Mouse (Mus musculus): Measurements from ENCODE around the gene Sec24c.
A peak's percentile ranks its signal among the peaks of the same experiment; 100 is the strongest.
"Not testable (repeated sequence)": the region's sequence is repeated elsewhere in the genome, so short reads cannot be mapped to it uniquely, and the experiment has no call there.

The Sec24c gene

DNA sequence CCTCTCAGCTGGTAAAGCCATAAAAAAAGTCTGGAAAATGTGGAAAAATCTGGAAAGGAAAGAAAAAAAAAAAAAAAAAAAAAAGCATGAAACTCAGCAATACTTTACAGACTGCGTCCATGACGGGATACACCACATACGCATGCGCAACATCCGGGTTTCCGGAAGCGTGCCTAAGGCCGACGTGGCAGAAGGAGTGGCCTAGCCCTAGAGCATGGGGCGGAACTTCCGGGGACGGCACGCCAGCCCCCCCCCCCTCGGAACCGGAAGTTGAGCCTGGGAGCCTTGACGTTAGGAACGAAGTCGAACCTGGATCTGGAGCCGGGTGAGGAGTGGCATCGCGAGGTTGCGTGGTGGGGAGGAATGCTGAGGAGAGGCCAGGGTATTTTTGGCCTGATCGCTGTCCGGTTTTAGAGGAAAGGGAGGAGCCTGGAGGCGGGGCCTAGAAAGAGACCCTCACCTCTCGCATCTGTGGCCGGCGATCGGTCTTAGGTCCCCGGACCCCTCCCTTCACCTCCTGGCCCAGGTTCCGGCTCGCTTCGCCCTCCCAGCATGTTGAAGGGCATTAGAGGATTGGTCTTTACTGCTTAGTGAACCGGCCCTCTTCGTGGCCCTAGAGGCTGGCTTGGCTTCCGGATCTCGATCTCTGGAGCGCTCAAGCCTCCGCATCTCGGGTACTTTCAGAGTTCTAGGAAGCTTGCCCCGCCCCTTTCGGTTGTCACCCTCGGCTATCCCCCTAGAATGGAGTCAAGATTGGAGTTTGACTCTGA lies at the start of gene Sec24c:
Gene Sec24c, plus strand, starts transcription at position 245 of the 770 bp plus-strand sequence.
- peak; percentile 94 for DNase-seq (ENCODE audit: low spot score)

DNA sequence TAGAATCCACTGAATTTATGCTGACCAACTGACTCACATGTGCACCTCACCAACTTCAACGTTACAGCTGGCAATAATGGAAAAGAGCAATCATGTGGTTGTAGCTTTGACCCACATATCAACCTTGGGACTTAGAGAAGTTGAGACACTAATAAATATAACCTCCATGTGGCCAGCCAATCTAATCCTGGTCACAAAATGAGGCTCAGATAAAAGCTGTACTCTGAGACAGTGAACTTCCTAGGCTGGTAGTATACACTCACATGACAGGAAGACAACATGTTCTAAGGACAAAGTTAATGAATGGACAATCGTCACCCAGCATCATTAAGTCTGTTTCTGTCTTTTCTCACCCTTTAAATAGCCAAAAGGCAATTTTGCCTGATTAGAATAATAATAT lies 47.7 kb upstream of the Sec24c start:
- DNase-seq (ENCODE audit: low spot score), result no peak

DNA sequence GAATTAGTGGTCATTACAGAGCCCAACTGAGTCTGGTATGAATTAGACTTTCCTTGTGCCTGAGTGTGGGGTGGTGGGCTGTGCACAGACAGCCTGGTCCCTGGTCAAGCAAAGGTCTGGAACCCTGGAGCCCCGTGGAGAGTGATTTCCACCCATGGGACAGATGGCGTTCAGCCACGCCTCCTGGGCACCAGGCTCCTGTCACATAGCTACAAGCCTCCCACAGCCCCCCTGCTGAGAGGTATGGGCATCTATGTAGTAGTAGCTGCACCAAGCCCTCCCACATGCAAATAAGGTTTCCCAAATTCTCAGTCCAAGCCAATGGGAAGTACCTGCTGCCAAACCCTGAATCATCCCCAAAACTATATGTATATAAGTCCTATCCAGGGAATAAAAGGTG lies 47.1 kb upstream of the Sec24c start:
- DNase-seq (ENCODE audit: low spot score), result no peak

DNA sequence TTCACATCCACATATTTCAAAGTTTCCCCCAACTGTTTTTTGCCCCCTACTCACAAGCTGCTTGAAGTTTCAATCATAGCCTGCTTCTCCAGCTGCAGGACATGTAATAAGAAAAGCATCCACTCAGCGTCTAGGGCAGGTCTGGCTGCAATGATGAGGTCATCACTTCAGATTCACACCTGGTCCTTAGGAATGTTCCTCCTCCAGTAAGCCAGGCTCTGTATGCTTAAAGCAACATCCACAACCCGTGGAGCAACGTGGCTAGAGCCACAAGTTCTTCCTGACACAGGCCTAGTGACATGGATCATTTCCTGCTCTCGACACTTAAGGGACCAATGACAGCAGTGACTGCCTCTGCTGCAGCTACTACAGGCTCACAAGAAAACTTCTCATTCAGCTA lies 42.9 kb upstream of the Sec24c start:
- DNase-seq (ENCODE audit: low spot score), result no peak

DNA sequence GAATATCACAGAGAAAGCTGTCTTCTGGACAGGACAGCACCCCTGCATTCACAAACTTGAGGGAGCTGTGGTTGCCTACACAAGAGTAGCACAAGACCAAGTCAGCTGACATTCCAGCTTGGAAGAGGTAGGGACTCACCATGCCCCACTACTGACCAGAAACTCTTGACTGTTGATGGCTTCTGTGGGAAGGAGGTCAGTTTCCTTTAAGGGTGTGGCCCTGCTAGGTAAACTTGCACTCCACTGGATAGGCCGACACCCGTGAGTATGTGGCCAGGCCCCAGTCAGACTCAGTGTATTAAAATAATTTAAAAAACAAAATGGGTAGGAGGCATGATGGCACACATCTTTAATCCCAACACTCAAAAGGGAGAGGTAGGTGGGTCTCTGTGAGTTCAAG lies 38.6 kb upstream of the Sec24c start:
- DNase-seq (ENCODE audit: low spot score), result no peak

DNA sequence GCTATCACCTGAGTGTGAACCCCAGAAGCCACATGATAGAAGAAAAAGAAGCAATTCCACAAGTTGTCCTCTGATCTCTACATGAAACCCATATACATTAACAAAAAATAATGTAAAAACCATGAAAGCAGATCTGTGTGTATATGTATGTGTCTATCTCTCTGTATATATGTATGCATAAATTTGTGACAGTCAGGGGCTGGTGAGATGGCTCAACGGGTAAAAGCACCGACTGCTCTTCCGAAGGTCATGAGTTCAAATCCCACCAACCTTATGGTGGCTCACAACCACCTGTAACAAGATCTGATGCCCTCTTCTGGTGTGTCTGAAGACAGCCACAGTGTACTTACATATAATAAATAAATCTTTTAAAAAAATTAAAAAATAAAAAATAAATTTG lies 37.1 kb upstream of the Sec24c start:
- not testable (repeated sequence) for DNase-seq (ENCODE audit: low spot score)

DNA sequence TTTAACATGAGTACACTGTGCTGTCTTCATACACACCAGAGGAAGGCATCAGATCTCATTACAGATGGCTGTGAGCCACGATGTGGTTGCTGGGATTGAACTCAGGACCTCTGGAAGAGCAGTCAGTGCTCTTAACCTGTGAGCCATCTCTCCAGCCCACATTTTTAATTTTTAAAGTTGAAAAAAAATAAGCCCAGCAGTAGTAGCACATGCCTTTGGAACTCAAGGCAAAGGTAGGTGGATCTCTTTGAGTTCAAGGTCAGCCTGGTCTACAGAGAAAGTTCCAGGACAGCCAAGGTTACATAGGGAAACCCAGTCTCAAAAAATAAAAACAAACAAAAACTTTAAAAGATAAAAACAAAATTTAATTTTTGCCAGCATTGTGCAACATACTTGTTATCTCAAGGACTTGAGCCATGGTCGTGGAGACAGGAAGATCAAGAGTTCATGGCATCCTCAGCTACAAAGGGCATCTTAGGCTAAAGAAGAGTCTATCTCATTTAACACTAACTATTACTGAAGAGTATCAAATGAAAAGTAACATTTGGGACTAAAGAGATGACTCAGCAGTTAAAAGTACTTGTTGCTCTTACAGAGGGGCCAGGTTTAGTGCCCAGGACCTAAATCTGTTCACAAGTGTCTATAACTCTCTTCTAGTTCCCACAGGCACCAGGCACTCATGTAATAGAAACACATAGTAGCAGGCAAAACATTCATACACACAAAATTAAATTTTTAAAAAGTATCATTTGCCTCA lies 36.1 kb upstream of the Sec24c start:
- DNase-seq (ENCODE audit: low spot score), result no peak

DNA sequence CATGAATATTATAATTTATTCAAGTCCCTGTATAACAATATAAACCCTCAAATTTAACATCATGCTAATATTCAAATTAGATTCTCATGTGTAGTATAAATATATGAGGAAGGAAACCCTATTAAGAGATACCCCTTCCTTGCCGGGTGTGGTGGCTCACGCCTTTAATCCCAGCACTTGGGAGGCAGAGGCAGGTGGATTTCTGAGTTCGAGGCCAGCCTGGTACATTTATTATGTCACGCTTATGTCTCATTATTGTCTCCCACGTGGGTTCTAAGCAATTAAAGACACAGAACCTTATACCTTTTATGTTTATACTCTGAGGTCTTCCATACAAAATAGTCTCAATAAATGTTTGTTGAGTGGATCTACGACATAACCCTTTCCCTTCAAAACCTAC lies 35.4 kb upstream of the Sec24c start:
- no peak for DNase-seq (ENCODE audit: low spot score)

DNA sequence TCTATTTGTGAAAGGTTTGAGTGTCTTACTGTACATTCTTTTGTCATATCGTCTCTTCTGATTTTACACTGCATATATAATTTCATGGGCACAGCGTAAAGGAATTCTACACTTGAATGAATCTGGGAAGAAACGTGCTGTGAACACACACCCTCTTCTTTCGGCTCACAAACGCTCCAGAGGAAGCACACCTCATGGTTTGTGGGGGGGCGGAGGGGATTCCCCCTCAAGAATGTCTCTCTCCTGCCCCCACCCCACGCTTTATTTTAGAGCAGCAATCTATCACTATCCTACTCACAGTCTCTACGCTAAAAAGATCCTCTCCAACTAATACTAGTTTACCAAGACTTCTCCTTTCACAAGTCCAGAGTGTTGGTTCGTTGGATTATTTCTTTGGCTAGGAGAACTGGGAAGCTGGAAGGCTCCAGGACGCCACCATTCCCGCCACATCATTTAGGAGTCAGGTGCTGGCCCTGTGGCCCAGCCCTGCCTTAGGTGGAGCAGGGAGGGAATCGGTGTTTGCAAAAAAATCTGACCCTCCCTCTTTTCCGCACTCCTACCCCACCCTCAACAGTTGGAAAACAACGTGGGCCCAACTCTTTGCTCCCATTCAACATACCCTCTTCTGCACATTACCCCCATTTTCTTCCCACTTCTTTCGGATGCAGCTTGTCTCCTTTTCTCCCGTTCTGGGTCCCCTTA lies 34.0 kb upstream of the Sec24c start:
- no peak for DNase-seq (ENCODE audit: low spot score)

DNA sequence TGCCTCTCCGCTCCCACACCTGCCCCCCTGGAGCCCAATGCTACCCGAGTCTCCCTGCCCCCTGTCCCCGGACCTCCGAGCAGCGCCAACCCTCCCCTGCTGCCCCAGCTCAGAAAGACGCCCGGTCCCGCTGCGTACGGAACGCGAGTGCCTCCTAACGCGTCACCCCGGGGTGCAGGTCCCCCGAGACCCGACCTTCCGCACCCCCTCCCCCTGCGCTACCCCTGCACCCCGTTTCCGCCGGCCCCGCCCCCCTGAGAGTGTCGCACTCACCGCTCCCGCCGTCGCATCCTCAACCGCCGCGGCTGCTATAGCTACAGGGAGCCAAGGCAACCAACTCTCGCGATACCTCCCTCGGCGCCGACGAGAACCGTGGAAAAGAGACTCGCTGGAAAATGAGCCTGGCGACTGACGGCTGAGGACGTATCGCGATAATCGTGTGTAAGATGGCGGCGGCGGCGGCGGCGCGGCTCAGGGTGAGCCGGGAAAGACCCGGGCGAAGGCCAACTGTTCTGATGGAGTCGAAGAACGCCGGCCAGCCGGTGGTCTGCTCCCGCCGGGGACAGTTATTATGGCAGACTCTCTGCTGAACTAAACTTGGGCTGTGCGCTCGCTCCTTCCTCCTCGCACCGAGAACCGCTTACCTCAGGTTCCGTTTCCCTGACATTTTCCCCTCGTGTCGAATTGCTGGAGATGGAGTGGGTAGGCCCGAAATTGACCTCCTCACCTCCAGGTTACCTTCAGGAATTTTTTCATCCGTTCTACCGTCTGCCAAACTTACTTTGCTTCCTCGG lies 33.3 kb upstream of the Sec24c start, which contains the start of gene Usp54:
Gene Usp54, minus strand, starts transcription at position 420 of the 794 bp plus-strand sequence.
- DNase-seq (ENCODE audit: low spot score), result peak; percentile 98

DNA sequence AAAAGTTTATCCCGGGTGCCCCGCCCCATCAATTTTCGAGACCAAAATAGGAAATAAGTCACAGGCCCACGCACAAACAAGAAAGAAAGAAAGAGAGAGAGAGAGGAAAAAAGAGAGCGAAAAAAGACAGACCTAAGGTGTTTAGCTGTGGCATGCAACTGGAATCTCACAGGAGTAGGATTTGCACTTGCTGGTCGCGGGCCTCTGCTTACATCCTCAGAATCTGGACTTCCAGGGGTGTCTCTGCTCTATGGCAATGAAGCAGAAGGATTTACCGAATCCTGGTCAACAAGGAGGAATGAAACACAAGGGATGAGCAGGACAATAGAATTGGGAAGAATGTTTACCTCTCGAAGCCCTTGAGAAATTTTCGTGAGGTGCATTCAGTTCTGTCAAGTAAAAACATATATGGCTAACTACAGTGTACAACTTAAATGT lies 32.7 kb upstream of the Sec24c start:
- DNase-seq (ENCODE audit: low spot score), result no peak

DNA sequence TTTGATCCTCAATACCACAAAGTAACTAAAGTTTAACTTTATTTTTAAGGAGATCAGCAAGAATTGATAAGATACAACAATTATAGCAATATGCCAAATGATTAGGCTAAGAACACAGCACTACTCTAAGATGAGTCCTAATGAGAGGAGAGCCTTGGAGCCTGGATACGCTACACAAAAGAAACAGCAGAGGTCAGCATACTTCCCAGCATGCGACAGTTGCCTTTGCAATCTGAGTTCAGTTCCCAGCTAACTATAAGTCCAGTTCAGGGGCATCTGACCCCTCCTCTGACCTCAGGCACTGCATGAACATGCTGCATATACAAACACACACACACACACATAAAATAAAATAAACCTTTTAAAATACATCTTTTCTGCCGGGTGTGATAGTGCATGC lies 28.6 kb upstream of the Sec24c start:
- DNase-seq (ENCODE audit: low spot score), result no peak

DNA sequence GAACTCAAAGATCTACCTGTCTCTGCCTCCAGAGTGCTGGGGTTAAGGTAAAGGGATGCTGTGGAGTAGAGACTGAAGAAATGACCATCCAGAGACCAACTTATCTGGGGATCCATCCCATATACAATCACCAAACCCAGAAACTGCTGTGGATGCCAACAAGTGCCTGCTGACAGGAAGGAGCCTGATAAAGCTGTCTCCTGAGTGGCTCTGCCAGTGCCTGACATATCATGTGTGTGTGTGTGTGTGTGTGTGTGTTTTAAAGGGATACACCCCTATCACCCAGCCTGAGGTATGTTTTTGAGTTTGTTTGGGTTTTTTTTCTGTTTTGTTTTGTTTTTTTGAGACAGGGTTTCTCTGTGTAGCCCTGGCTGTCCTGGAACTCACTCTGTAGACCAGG lies 27.7 kb upstream of the Sec24c start:
- no peak for DNase-seq (ENCODE audit: low spot score)

DNA sequence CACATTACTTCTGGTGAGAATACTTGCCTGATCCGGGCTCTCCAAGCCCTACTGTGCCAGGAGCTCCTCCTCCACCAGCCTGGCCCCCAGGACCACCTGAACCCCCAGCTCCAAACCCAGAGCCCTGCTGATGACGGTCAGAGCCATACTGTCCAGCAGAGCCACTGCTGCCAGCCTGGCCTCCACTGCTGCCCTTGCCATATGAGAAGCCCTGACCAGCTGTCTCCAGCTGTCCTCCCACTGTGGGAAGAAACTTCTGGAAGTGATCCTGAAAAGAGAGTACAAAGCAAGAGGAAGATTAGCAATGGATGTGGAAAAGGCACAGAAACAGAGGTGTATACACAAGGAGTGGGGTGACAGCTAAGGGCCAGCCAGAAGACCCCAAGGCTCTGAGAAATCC lies 23.1 kb upstream of the Sec24c start:
- DNase-seq (ENCODE audit: low spot score), result no peak

DNA sequence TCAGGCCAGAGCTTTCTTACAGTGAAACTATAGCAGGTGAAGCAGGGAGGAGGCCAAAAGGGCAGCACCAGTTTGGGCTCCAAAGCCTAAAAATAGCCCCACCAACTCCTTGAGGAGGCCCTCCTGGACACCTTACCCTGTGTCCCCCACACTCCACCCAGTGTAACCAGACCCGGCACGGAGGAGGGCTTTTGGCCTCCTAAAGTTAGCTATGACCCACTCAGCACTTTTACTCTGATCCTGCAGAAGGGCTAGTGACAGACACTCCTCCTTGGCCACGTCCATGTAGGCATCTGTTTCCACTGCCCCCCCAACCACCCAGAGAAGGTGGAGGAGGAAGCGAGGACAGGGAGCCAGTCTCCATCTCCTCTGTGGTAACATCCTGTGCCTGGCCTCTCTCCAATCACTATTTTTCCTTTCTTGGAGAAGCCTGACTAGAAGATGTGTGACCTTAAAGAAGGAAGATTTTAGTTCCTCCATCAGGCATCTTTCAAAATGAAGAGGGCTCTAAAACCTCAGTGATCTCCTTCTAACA lies 22.3 kb upstream of the Sec24c start:
- no peak for DNase-seq (ENCODE audit: low spot score)

DNA sequence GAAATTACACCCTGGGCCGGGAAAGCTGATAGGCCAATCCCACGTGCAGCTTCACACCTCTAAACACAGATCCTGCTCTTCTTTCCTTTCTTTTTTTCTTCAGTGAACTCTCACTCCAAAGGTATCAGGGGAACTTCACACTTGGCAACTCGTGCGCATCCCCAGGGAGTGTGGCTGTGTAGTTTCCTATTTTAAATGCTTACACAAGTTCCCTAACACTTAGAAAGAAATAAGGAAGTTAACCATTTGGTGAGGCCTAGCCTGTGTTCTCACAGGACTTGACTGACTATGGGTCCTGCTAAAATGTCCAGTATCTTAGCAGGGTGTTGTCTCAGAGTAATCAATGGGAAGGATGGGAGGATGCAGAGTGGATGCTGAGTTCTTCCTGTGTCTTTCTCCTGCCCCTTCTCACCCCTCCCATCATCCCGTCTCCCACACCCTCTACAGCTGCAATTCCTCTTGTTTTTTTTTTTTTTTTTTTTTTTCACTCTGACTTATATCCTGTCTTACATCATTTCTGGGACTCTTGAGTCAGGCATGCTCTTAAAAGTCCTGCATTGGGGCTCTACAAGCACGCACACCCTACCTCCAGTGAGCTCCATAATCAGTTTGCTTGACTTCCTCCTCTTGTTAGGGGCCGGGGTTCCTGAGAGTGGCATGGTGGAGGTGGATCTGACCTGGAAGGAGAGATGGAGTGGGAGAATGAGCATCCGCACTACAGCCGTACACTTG lies 19.3 kb upstream of the Sec24c start:
- DNase-seq (ENCODE audit: low spot score), result no peak

DNA sequence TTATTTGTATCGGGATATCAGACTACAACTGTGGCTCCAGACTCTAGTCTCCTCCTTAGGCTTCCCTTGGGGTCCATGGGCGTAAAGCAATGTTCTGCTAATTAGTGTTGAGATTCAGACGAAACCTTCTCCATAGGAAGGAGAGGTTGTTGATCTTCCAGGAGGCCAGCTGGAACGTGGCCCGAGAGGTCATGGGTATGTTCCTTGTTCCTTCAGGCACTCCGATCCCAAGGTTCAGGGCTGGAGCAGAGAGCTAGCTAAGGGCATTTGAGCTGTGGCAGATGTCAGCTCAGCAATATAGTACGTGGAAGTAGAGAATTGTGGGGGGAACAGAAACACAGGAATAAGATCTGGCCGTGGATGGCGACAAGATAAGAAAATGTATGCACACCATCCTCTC lies 18.4 kb upstream of the Sec24c start:
- no peak for DNase-seq (ENCODE audit: low spot score)

DNA sequence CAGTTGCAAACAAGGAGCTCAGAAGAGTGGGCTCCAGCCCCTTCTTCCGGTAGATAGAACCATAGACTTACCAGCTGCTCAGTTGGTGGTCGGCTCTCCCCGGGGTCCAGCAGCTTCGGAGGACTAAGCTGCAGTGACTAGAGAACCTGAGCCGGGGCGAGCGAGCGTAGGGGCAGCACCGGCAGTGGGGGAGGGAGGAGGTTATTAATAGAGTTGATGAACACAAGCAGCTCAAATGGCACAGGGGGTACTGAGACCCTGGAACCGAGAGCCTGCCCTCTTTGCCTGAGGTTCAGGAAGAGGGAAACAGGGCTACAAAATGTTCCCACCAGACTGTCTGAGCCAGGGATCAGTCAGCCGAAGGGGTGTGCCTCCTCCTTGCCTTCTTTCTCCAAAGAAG lies 17.7 kb upstream of the Sec24c start, which contains the start of gene Myoz1:
Gene Myoz1, minus strand, starts transcription at position 180 of the 400 bp plus-strand sequence.
- DNase-seq (ENCODE audit: low spot score), result no peak

DNA sequence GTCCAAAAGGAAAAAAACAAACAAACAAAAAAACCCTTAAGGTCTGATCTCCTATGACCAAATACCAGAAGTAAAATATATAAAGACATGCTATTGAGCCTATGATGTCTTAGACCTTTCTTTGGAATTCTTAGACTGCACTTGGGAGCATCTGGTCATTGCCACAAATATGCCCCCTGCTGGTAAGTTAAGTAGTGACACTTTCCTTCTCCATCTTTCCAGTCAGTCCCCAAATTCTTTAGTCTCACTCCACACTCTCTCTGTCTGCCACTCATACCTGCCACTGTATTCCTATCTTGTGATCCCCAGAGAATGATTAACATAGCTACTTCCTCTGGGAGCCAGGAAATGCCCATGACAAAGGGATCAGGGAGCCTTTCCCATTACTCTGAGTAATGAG lies 15.8 kb upstream of the Sec24c start:
- peak; percentile 66 for DNase-seq (ENCODE audit: low spot score)

DNA sequence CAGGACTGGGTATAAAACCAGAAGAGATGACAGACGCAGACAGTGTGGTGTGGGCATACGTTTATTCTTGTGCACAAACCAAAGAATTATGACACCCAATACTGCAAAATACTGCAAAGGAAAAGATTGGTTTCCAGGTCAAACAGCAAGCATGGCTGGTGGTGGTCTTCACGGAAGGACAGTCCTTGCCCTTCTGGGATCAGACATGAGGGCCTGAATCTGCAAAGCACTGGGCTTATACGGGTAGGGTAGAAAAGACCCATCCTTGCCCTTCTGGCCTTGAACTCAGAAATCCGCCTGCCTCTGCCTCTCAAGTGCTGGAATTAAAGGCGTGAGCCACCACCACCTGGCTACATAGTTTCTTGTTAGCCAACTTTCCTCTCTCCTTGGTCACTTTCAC lies 15.2 kb upstream of the Sec24c start:
- DNase-seq (ENCODE audit: low spot score), result no peak

DNA sequence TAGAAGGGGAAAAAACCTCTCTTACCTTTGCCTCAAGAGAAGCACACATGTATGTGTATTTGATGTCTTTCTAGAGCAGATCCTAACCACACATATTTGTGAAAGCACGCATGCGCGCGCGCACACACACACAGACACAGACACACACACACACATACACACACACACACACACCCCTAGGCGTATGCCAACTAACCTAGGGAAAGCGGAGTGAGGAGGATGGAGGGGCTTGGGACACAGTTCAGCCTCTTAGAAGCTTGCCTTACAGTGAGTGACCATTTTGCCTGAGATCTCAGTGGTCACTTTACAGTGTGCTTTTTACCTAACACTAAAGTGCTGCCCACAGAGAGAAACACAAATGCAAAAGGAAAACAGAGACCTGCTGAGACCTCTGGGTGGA lies 14.4 kb upstream of the Sec24c start:
- no peak for DNase-seq (ENCODE audit: low spot score)

All from layer of hippocampus, adult 11-12 months (tissue).